Mouse (Mus musculus): ENCODE measurements around the gene Wbp2nl.

DNA sequence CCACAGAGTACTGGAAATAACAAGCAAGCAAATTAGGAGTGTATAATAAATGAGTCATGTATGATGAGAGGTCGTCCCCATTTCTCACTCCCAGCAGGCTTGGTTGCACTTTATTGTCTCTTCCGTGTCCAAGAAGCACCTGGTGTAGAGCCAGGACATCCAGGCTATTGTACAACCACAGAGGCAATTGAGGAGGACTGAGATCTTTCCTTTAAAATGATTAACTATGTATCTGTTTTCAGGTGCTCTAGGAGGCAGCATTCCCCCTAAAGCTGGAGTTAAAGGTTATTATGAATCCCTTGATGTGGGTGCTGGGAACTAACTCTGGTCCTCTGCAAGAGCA lies 50.2 kb downstream of the Wbp2nl start:
- no peak for TF ChIP-seq TBP (conservative IDR thresholded peaks at IDR 0.05; ENCODE audit: low read depth, low read length)
- TF ChIP-seq NELFE (IDR thresholded peaks at IDR 0.05; ENCODE audit: low read depth, low read length) = no peak
- no peak for TF ChIP-seq CTCF (conservative IDR thresholded peaks at IDR 0.05 in 1 of 2, IDR thresholded peaks at IDR 0.05 in 1 of 2; ENCODE audit: low read depth in 2 of 2, low read length in 2 of 2)
- TF ChIP-seq MAFK (IDR thresholded peaks at IDR 0.05; ENCODE audit: insufficient replicate concordance, low read length) = no peak
- TF ChIP-seq MAZ (IDR thresholded peaks at IDR 0.05; ENCODE audit: low read depth, low read length) = no peak
- TF ChIP-seq USF1 (IDR thresholded peaks at IDR 0.05; ENCODE audit: low read depth, low read length) = no peak
